Mouse (Mus musculus): ENCODE results near the gene Hfe2. TPM values are rescaled to one million over a fixed set of nuclear protein-coding genes. Genes with fewer than 3 reads are reported as not detected.
"Not testable (repeated sequence)": the region's sequence is repeated elsewhere in the genome, so short reads cannot be mapped to it uniquely, and the experiment has no call there.

The Hfe2 gene
- polyA plus RNA-seq, 1 experiment from 2014 or later = 0.37 TPM

GRCm38 (mm10) chr3:96495490-96496210 lies 29.3 kb upstream of the Hfe2 start:
- WGBS = 89% methylated on average over 1 of the region's 1 CpGs
- H3K9ac ChIP-seq (replicated peaks; ENCODE audit: low read length) = no peak overlapping the region
- H3K36me3 ChIP-seq (ENCODE audit: insufficient read depth, low read length) = no peaks in the 10 kb centered on the region
- H3K27ac ChIP-seq (ENCODE audit: low read length) = no peak overlapping the region
- no peaks in the 10 kb centered on the region for H3K27me3 ChIP-seq (ENCODE audit: insufficient read depth, low read length)
- no peak for ATAC-seq (ENCODE audit: low FRiP score, low TSS enrichment)
- H3K4me2 ChIP-seq (replicated peaks; ENCODE audit: low read depth, low read length) = no peak overlapping the region
- H3K4me3 ChIP-seq (ENCODE audit: low read length) = no peak overlapping the region
- peaks cover 13% of the 10 kb centered on the region for H3K4me1 ChIP-seq (ENCODE audit: insufficient read depth, low read length)
- no peaks in the 10 kb centered on the region for H3K9me3 ChIP-seq (ENCODE audit: low read length)

- Histone ChIP-seq H3K4me2 (replicated peaks; ENCODE audit: low read depth, low read length) (peak overlapping the region; percentile 90; the same call in 1 of the 2 replicates), H3K27me3 (ENCODE audit: insufficient read depth, low read length) (no peaks in the 10 kb centered on the region), H3K9ac (replicated peaks; ENCODE audit: low read length) (no peak overlapping the region), H3K4me1 (ENCODE audit: insufficient read depth, low read length) (peaks cover 13% of the 10 kb centered on the region), H3K4me3 (ENCODE audit: low read length) (no peak overlapping the region), H3K9me3 (ENCODE audit: low read length) (no peaks in the 10 kb centered on the region), H3K27ac (ENCODE audit: low read length) (no peak overlapping the region), H3K36me3 (ENCODE audit: insufficient read depth, low read length) (no peaks in the 10 kb centered on the region)
- ATAC-seq (ENCODE audit: low FRiP score, low TSS enrichment) = no peak
- 57% methylated on average over 7 of the region's 7 CpGs for WGBS
These were observed 28.8 kb upstream of the Hfe2 start for GRCm38 (mm10) chr3:96496216-96496615.

DNA sequence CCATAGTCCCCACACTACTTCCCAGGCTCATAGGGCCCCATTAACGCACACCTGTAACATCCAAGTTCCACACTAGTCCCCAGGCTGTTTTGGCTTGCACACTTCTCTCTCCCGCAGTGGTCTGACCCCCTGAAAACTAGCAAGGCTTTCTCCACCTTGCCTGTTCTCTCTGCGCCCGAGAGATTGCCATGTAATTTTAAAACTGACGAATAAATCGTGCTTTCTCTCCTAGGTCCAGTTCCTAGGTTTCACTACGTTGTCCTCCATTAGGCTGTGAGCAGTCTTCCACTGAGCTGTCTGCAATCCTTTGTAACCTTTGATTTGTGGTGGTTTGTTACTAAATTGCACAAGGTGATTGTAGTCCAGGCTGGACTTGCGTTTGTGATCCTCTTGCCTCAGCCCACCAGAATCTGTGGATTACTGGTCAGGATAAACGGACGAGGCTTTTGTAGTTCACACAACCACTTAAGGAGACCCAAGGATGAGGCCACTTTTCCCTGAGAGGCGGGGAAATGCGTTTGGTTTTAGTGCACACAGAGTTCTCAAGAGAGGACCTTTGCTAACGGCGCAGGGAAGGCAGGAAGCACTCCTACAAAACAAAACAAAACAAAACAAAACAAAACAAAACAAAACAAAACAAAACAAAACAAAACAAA lies 28.2 kb upstream of the Hfe2 start:
- Histone ChIP-seq H3K27ac (ENCODE audit: low read length) (0 out of 2 replicates have a peak overlapping the region, but pooled peaks have one; percentile 25), H3K4me1 (ENCODE audit: insufficient read depth, low read length) (peaks cover 13% of the 10 kb centered on the region), H3K4me2 (replicated peaks; ENCODE audit: low read depth, low read length) (peak overlapping the region; percentile 90), H3K9ac (replicated peaks; ENCODE audit: low read length) (peak overlapping the region; percentile 65), H3K4me3 (ENCODE audit: low read length) (peak overlapping the region; percentile 66)
- H3K27me3 ChIP-seq (ENCODE audit: insufficient read depth, low read length); ATAC-seq (ENCODE audit: low FRiP score, low TSS enrichment); H3K9me3 ChIP-seq (ENCODE audit: low read length); H3K36me3 ChIP-seq (ENCODE audit: insufficient read depth, low read length): not testable (repeated sequence)
- 12% methylated on average over 14 of the region's 14 CpGs for WGBS

DNA sequence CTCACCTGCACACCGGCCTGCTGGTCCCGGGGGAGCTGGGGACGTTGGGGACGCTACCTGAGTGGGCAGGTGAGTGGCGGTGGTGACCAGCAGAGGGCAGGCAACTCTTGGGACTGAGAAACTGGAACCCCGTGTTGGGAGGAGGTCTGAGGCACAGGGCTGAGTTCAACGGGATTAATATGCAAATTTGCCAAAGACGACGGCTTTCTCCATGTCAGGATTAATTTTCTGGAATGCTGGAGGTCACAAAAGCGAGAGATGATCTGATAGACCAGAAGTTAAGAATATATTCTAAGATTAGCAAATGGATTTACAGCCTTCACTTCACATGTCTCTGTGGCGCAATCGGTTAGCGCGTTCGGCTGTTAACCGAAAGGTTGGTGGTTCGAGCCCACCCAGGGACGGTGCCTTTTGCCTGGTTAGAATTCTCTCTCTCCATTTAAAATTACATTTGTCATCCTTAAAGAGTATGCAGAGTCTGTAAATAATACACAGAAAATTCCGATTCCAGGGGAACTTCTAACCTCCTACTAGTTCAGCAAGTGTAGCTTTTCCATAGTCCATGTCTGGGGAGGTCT lies 27.4 kb upstream of the Hfe2 start:
- WGBS = 0% methylated on average over 19 of the region's 19 CpGs

GRCm38 (mm10) chr3:96498476-96499245 lies 26.3 kb upstream of the Hfe2 start:
- no peak overlapping the region; the same call in 1 of the 2 replicates for H3K4me2 ChIP-seq (replicated peaks; ENCODE audit: low read depth, low read length)
- WGBS = 84% methylated on average over 4 of the region's 4 CpGs
- no peak overlapping the region for H3K9ac ChIP-seq (replicated peaks; ENCODE audit: low read length)
- H3K27ac ChIP-seq (ENCODE audit: low read length) = no peak overlapping the region
- no peaks in the 10 kb centered on the region for H3K27me3 ChIP-seq (ENCODE audit: insufficient read depth, low read length)
- no peaks in the 10 kb centered on the region for H3K9me3 ChIP-seq (ENCODE audit: low read length)
- peak overlapping the region; percentile 61; the same call in 1 of the 2 replicates for H3K4me3 ChIP-seq (ENCODE audit: low read length)
- ATAC-seq (ENCODE audit: low FRiP score, low TSS enrichment) = no peak
- peaks cover 15% of the 10 kb centered on the region for H3K4me1 ChIP-seq (ENCODE audit: insufficient read depth, low read length)
- no peaks in the 10 kb centered on the region for H3K36me3 ChIP-seq (ENCODE audit: insufficient read depth, low read length)

More for the DNA sequence above, 27.4 kb upstream of the Hfe2 start:
- Histone ChIP-seq H3K36me3 (ENCODE audit: insufficient read depth, low read length) (no peaks in the 10 kb centered on the region), H3K9ac (replicated peaks; ENCODE audit: low read length) (peak overlapping the region; percentile 65), H3K9me3 (ENCODE audit: low read length) (no peaks in the 10 kb centered on the region), H3K4me3 (ENCODE audit: low read length) (peak overlapping the region; percentile 66), H3K27me3 (ENCODE audit: insufficient read depth, low read length) (no peaks in the 10 kb centered on the region), H3K27ac (ENCODE audit: low read length) (peak overlapping the region; percentile 29; the same call in 1 of the 2 replicates), H3K4me2 (replicated peaks; ENCODE audit: low read depth, low read length) (peak overlapping the region; percentile 90), H3K4me1 (ENCODE audit: insufficient read depth, low read length) (peaks cover 13% of the 10 kb centered on the region)
- ATAC-seq (ENCODE audit: low FRiP score, low TSS enrichment) = peak; percentile 20; the same call in 1 of the 2 replicates

GRCm38 (mm10) chr3:96499481-96500288 lies 25.3 kb upstream of the Hfe2 start:
- Histone ChIP-seq H3K9me3 (ENCODE audit: low read length) (no peaks in the 10 kb centered on the region), H3K4me1 (ENCODE audit: insufficient read depth, low read length) (peaks cover 15% of the 10 kb centered on the region), H3K27me3 (ENCODE audit: insufficient read depth, low read length) (no peaks in the 10 kb centered on the region), H3K4me3 (ENCODE audit: low read length) (peak overlapping the region; percentile 61), H3K27ac (ENCODE audit: low read length) (peak overlapping the region; percentile 92), H3K9ac (replicated peaks; ENCODE audit: low read length) (peak overlapping the region; percentile 80), H3K36me3 (ENCODE audit: insufficient read depth, low read length) (no peaks in the 10 kb centered on the region), H3K4me2 (replicated peaks; ENCODE audit: low read depth, low read length) (peak overlapping the region; percentile 55)
- ATAC-seq (ENCODE audit: low FRiP score, low TSS enrichment) = peak; percentile 47; the same call in 1 of the 2 replicates
- under 1% methylated on average over 36 of the region's 36 CpGs for WGBS

DNA sequence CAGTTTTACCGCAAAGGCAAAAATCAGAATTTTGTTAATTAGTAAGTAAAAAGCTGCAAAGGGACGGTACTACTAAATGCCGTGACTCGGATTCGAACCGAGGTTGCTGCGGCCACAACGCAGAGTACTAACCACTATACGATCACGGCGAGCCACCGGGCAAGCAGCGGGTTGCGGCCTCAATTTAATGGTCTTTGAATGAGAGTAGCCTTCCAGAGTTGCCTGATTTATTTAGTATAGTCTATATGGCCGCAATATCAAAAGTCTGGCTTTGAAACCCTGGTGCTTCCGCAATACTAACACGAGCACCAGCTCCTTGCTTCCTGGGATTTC lies 24.7 kb upstream of the Hfe2 start:
- Histone ChIP-seq H3K27ac (ENCODE audit: low read length) (peak overlapping the region; percentile 92), H3K4me1 (ENCODE audit: insufficient read depth, low read length) (peaks cover 15% of the 10 kb centered on the region), H3K4me3 (ENCODE audit: low read length) (peak overlapping the region; percentile 61), H3K4me2 (replicated peaks; ENCODE audit: low read depth, low read length) (peak overlapping the region; percentile 85), H3K9me3 (ENCODE audit: low read length) (no peaks in the 10 kb centered on the region), H3K36me3 (ENCODE audit: insufficient read depth, low read length) (no peaks in the 10 kb centered on the region), H3K27me3 (ENCODE audit: insufficient read depth, low read length) (no peaks in the 10 kb centered on the region), H3K9ac (replicated peaks; ENCODE audit: low read length) (peak overlapping the region; percentile 80)
- under 1% methylated on average over 17 of the region's 17 CpGs for WGBS
- ATAC-seq (ENCODE audit: low FRiP score, low TSS enrichment) = peak; percentile 83

- H3K9ac ChIP-seq (replicated peaks; ENCODE audit: low read length) = peak overlapping the region; percentile 63
- H3K27me3 ChIP-seq (ENCODE audit: insufficient read depth, low read length) = no peaks in the 10 kb centered on the region
- peak overlapping the region; percentile 61 for H3K4me3 ChIP-seq (ENCODE audit: low read length)
- ATAC-seq (ENCODE audit: low FRiP score, low TSS enrichment) = peak; percentile 86
- peak overlapping the region; percentile 85 for H3K4me2 ChIP-seq (replicated peaks; ENCODE audit: low read depth, low read length)
- peaks cover 15% of the 10 kb centered on the region for H3K4me1 ChIP-seq (ENCODE audit: insufficient read depth, low read length)
- H3K9me3 ChIP-seq (ENCODE audit: low read length) = no peaks in the 10 kb centered on the region
- no peaks in the 10 kb centered on the region for H3K36me3 ChIP-seq (ENCODE audit: insufficient read depth, low read length)
- H3K27ac ChIP-seq (ENCODE audit: low read length) = peak overlapping the region; percentile 75
- under 1% methylated on average over 19 of the region's 19 CpGs for WGBS
These were observed 24.2 kb upstream of the Hfe2 start for GRCm38 (mm10) chr3:96500691-96501265.

Measured in kidney, embryonic 16.5 days (tissue).